Mouse (Mus musculus) ES-E14 (cell line): ENCODE results near the gene Cnot10.

Source experiments
- CHD2 ChIP-seq: IDR thresholded peaks from 2 replicates; pipeline ENCODE4 v1.6.1; 2014; ENCODE audit warnings: mild to moderate bottlenecking, low read depth, low read length, inconsistent platforms
- MAFK ChIP-seq: IDR thresholded peaks from 2 replicates; pipeline ENCODE4 v1.6.1; 2014; ENCODE audit warnings: mild to moderate bottlenecking, low read depth, low read length, inconsistent platforms; ENCODE audit not compliant: insufficient read depth
- ZC3H11A ChIP-seq: IDR thresholded peaks from 2 replicates; pipeline ENCODE4 v1.6.1; 2012; ENCODE audit warnings: low read depth, mild to moderate bottlenecking, inconsistent platforms, low read length, borderline replicate concordance
- ZNF384 ChIP-seq: IDR thresholded peaks from 2 replicates; pipeline ENCODE4 v1.6.1; 2012; ENCODE audit warnings: low read depth, low read length, inconsistent platforms

- TF ChIP-seq ZC3H11A (no peak), ZNF384 (no peak), MAFK (no peak), CHD2 (no peak)
Observed at GRCm38 (mm10) chr9:114646556-114647505, 6.8 kb upstream of the Cnot10 start.
